Mouse (Mus musculus) hindbrain, embryonic 16.5 days (tissue): ENCODE measurements around the gene Ccdc82. TPM values are rescaled to one million over a fixed set of nuclear protein-coding genes. Genes with fewer than 3 reads are reported as not detected.

Experiments
- ATAC-seq: fragments of 200-750 bp; cut with Nextera tagmentation; 2 replicates; pipeline ENCODE4 v1.8.0; 2017; ENCODE audit warnings: moderate TSS enrichment, moderate library complexity
- H3K27ac ChIP-seq: fragments of 300-500 bp; sonication (generic); 2 replicates; pipeline ENCODE4 v1.5.1; 2014; ENCODE audit warnings: low read depth, mild to moderate bottlenecking, control low read depth, low read length, moderate library complexity
- H3K27me3 ChIP-seq: fragments of 300-500 bp; sonication (generic); replicated peaks from 2 replicates; pipeline ENCODE4 v1.6.1; 2014; ENCODE audit warnings: low read length; ENCODE audit not compliant: control insufficient read depth, insufficient read depth
- H3K36me3 ChIP-seq: fragments of 300-500 bp; sonication (generic); 2 replicates; pipeline ENCODE4 v1.6.1; 2014; ENCODE audit warnings: mild to moderate bottlenecking, low read length, moderate library complexity, mixed read lengths; ENCODE audit not compliant: control insufficient read depth, insufficient read depth
- H3K4me1 ChIP-seq: fragments of 300-500 bp; sonication (generic); 2 replicates; pipeline ENCODE4 v1.6.1; 2014; ENCODE audit warnings: low read depth, low read length; ENCODE audit not compliant: control insufficient read depth, insufficient read depth
- H3K4me2 ChIP-seq: fragments of 300-500 bp; sonication (generic); 2 replicates; pipeline ENCODE4 v1.6.1; 2014; ENCODE audit warnings: mild to moderate bottlenecking, low read length, control low read depth, moderate library complexity
- H3K4me3 ChIP-seq: fragments of 300-500 bp; sonication (generic); 2 replicates; pipeline ENCODE4 v1.5.1; 2014; ENCODE audit warnings: mild to moderate bottlenecking, low read length, control low read depth, moderate library complexity
- H3K9ac ChIP-seq: fragments of 300-500 bp; sonication (generic); 2 replicates; pipeline ENCODE4 v1.6.1; 2014; ENCODE audit warnings: low read depth, mild to moderate bottlenecking, control low read depth, low read length, moderate library complexity
- H3K9me3 ChIP-seq: fragments of 300-500 bp; sonication (generic); 2 replicates; pipeline ENCODE4 v1.6.1; 2014; ENCODE audit warnings: mild to moderate bottlenecking, low read length, moderate library complexity; ENCODE audit not compliant: control insufficient read depth
- WGBS: fragments of 180-500 bp; shearing (Covaris S2); extraction: QIAGEN DNeasy Blood & Tissue Kit; methylation state at CpG from one replicate; pipeline ENCODE4 v1.1.7; 2014; 5-methylcytosine and 5-hydroxymethylcytosine counted together
- polyA plus RNA-seq: library from polyadenylated mRNA; unstranded; fragments of >200 nt; fragmentation: Nextera tagmentation; extraction: Ambion mirVana; gene quantifications from 2 replicates; pipeline ENCODE4 v1.2.1, GENCODE M21; 2015

The Ccdc82 gene
- polyA plus RNA-seq, 1 experiment from 2014 or later: 13.2 TPM

- Histone ChIP-seq H3K9me3 (no peaks in the 10 kb centered on the region), H3K4me3 (peak within 1 kb of the TSS; percentile 75), H3K36me3 (no peaks in the 10 kb centered on the region), H3K4me2 (peak within 1 kb of the TSS; percentile 59), H3K4me1 (peaks cover 13% of the 10 kb centered on the region), H3K27ac (peak within 1 kb of the TSS; percentile 69), H3K27me3 (no peaks in the 10 kb centered on the region), H3K9ac (peak within 1 kb of the TSS; percentile 59)
- no peak for ATAC-seq
- WGBS: 6% methylated on average over 10 of the region's 10 CpGs
Measured at GRCm38 (mm10) chr9:13245481-13245880, 1.3 kb upstream of the Ccdc82 start, which contains the start of gene Jrkl. Gene Jrkl (minus strand): TSS chr9:13245829.

- Histone ChIP-seq H3K9me3 (no peaks in the 10 kb centered on the region), H3K4me1 (peaks cover 13% of the 10 kb centered on the region), H3K27ac (no peak overlapping the region), H3K9ac (no peak overlapping the region), H3K36me3 (peaks cover 3% of the 10 kb centered on the region; the same call in 1 of the 2 replicates), H3K4me3 (no peak overlapping the region), H3K4me2 (no peak overlapping the region; the same call in 1 of the 2 replicates), H3K27me3 (no peaks in the 10 kb centered on the region)
- no peak for ATAC-seq
- 90% methylated on average over 4 of the region's 4 CpGs for WGBS
Measured at GRCm38 (mm10) chr9:13248104-13248503, 1.3 kb downstream of the Ccdc82 start.

DNA sequence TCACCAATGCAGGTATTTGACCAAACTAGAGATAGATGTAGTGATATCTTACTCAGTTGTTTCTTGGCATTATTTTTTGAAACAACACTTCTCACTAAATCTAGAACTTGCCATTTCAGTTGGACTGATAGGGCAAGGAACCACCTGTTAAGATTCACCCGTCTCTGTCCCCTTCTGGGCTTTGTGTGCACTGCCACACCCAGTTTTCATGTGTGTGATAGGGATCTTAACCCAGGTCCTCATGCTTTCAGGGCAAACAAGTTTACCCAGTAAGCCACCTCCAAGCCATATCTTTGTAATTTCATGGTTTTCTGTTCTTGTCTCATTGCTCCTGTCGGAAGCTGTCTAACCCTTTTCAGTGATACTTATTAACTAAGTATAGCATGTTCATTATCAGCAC is 4.5 kb downstream of the Ccdc82 start:
- H3K27me3 ChIP-seq: no peaks in the 10 kb centered on the region
- H3K27ac ChIP-seq: no peak overlapping the region
- no peak for ATAC-seq
- no peak overlapping the region for H3K9ac ChIP-seq
- H3K4me3 ChIP-seq: no peak overlapping the region
- H3K9me3 ChIP-seq: no peaks in the 10 kb centered on the region
- WGBS: 78% methylated on average over 2 of the region's 2 CpGs
- H3K36me3 ChIP-seq: peaks cover 3% of the 10 kb centered on the region; the same call in 1 of the 2 replicates
- no peaks in the 10 kb centered on the region; the same call in 1 of the 2 replicates for H3K4me1 ChIP-seq
- H3K4me2 ChIP-seq: no peak overlapping the region

DNA sequence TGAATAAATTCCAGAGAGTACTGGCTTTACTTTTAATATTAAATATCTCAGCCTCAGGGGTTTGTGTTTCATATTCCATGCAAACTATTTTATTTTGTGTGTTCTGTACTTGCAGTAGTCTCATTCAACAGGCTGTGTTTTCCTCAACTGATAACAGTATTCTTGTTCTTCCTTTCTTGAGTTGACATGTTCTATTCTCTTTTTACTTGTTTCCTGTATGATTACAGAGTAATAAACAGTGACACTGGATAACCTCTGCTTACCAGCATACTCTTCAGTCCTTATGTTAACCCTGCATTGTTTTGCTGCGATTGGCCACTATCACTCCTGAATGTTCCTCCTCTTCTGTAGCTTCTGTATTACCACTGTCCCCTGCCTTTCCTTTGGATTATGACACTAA is 10.0 kb downstream of the Ccdc82 start:
- no peaks in the 10 kb centered on the region for H3K27me3 ChIP-seq
- no peak overlapping the region for H3K27ac ChIP-seq
- no peak overlapping the region for H3K4me3 ChIP-seq
- no peak overlapping the region for H3K4me2 ChIP-seq
- ATAC-seq: no peak
- H3K9me3 ChIP-seq: no peaks in the 10 kb centered on the region
- 100% methylated on average over 1 of the region's 1 CpGs for WGBS
- no peaks in the 10 kb centered on the region for H3K4me1 ChIP-seq
- H3K36me3 ChIP-seq: peaks cover 3% of the 10 kb centered on the region; the same call in 1 of the 2 replicates
- no peak overlapping the region for H3K9ac ChIP-seq

DNA sequence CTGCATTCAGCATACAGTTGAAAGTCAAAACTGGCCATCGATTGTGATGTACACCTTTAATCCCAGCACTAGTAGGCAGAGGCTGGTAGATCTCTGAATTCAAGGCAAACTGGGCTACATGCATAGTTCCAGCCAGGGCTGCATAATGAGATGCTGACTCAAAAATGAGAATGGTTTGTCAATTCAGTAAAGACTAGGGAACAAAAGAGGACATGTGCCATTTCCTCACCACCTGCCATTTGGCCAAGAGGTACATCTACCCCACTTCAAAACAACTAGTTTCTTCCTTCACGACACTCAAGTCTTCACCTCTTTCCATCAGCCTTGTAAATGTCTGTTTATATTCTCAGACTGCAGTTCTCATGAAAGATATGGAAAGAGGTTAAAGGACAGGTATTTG is 11.4 kb downstream of the Ccdc82 start:
- Histone ChIP-seq H3K4me1 (no peaks in the 10 kb centered on the region), H3K9ac (no peak overlapping the region), H3K4me3 (no peak overlapping the region), H3K27me3 (no peaks in the 10 kb centered on the region), H3K9me3 (no peaks in the 10 kb centered on the region), H3K36me3 (no peaks in the 10 kb centered on the region), H3K27ac (no peak overlapping the region), H3K4me2 (no peak overlapping the region)
- WGBS: 93% methylated on average over 2 of the region's 2 CpGs
- ATAC-seq: no peak

GRCm38 (mm10) chr9:13260980-13261379 is 14.2 kb downstream of the Ccdc82 start:
- WGBS: 92% methylated on average over 3 of the region's 3 CpGs
- Histone ChIP-seq H3K4me2 (no peak overlapping the region), H3K9ac (no peak overlapping the region), H3K4me1 (no peaks in the 10 kb centered on the region), H3K9me3 (no peaks in the 10 kb centered on the region), H3K4me3 (no peak overlapping the region), H3K36me3 (no peaks in the 10 kb centered on the region), H3K27me3 (no peaks in the 10 kb centered on the region), H3K27ac (no peak overlapping the region)
- no peak for ATAC-seq

GRCm38 (mm10) chr9:13273219-13273618 is 26.5 kb downstream of the Ccdc82 start:
- H3K9me3 ChIP-seq: no peaks in the 10 kb centered on the region
- H3K4me2 ChIP-seq: no peak overlapping the region
- no peak overlapping the region for H3K27ac ChIP-seq
- 92% methylated on average over 1 of the region's 1 CpGs for WGBS
- ATAC-seq: no peak
- H3K4me3 ChIP-seq: no peak overlapping the region
- no peaks in the 10 kb centered on the region for H3K27me3 ChIP-seq
- no peak overlapping the region for H3K9ac ChIP-seq
- H3K4me1 ChIP-seq: no peaks in the 10 kb centered on the region
- no peaks in the 10 kb centered on the region for H3K36me3 ChIP-seq

GRCm38 (mm10) chr9:13287482-13287881 is 40.7 kb downstream of the Ccdc82 start:
- no peaks in the 10 kb centered on the region for H3K36me3 ChIP-seq
- no peak for ATAC-seq
- no peaks in the 10 kb centered on the region for H3K9me3 ChIP-seq
- no peaks in the 10 kb centered on the region for H3K27me3 ChIP-seq
- no peak overlapping the region for H3K4me2 ChIP-seq
- no peak overlapping the region for H3K27ac ChIP-seq
- 77% methylated on average over 2 of the region's 2 CpGs for WGBS
- H3K4me3 ChIP-seq: no peak overlapping the region
- H3K9ac ChIP-seq: no peak overlapping the region
- H3K4me1 ChIP-seq: no peaks in the 10 kb centered on the region

GRCm38 (mm10) chr9:13296274-13297121 is 49.7 kb downstream of the Ccdc82 start:
- no peaks in the 10 kb centered on the region for H3K27me3 ChIP-seq
- peak overlapping the region; percentile 64 for H3K4me3 ChIP-seq
- no peaks in the 10 kb centered on the region for H3K36me3 ChIP-seq
- H3K4me2 ChIP-seq: peak overlapping the region; percentile 93
- peak overlapping the region; percentile 81 for H3K9ac ChIP-seq
- H3K9me3 ChIP-seq: no peaks in the 10 kb centered on the region
- peak; percentile 91 for ATAC-seq
- WGBS: under 1% methylated on average over 27 of the region's 28 CpGs
- H3K4me1 ChIP-seq: peaks cover 25% of the 10 kb centered on the region
- H3K27ac ChIP-seq: peak overlapping the region; percentile 49
